Mouse (Mus musculus) megakaryocyte progenitor cell, adult 5-6 weeks (primary cell): ENCODE measurements at regions not wholly inside any gene's neighbourhood (a gene's known extent, or its start where the extent isn't known, plus 50 kb on each side); places are given as distances from the start of the nearest gene placed in this dataset.

Experiments used
- ATAC-seq: replicated peaks from 2 replicates; pipeline ENCODE4 v1.8.0; 2016; ENCODE audit warnings: mild to moderate bottlenecking, moderate TSS enrichment, inconsistent platforms; ENCODE audit not compliant: poor library complexity

DNA sequence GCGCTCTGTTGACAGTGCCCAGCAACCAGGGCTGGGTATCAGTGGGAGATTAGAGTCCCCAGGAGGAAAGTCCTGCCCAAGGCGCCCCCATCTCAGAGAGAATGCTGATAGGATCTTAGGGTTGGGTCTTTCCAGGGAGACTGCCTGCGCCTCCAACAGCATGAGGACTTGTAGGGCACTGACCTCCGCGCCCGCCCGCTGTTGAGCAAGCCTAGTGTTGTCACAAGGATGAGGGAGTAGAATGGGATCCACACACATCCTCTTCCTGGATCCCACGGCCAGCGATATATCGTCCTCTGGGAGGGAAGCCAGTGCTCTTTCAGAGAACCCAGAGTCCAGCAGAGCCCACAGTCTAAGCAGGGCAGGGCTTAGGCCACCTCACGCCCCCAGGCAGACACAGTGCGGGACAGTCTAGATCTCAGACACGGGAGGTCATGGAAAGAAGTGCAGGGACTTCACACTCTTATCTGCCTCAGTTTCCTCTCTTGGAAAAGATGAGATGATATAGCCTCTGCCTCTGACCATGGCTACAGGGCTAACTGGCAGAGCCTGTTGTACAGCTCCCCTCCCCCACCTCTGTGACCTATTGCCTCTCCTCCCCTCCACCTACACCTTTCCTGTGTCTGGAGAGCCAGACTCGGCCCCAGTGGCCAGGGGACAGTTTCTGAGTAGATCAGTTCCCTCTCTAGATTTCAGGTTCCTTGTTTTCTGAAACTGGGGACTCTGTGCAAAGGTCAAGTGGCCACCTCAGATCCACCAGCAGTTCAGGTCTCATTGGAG lies 52.0 kb upstream of the Dusp5 start:
- peak; percentile 37; the same call in 1 of the 2 replicates for ATAC-seq

DNA sequence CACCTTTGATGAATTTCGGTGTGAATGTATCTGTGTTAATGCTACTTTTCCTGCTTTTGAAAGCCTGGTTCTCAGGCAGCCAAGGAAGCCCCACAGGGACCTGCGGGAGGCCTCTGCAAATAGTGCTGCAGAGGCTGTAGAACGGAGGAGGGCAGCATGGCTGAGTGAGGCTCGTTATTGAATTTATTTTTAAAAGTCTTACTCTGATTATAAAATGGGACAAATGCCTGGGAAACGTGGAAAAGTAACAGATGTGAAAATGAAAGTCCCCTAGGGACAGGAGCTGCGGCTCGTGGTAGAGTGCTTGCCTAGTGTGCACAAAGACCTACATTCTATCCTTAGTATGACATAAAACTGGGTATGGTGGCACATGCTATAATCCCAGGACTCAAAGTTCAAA lies 59.7 kb upstream of the Dusp5 start:
- no peak for ATAC-seq

DNA sequence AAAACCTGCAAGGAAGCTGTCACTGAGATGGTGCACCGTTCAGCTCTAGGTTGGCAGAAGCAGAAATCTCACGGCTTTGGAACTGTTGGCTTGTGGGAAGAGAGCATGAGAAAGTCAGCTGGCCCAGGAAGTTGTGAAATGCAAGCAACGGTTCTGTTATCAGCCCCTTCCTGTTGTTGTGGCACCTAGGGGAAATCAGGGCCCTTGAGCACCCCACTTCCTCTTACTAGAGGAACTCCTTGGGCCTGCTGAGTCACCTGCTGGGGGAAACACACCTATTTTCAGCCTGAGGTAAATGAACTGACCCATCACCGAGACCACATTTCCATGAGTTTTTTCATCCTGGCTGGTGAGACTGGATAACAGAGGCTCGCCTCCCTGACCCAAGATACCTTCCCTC lies 64.2 kb upstream of the Dusp5 start:
- ATAC-seq, result peak; percentile 89

DNA sequence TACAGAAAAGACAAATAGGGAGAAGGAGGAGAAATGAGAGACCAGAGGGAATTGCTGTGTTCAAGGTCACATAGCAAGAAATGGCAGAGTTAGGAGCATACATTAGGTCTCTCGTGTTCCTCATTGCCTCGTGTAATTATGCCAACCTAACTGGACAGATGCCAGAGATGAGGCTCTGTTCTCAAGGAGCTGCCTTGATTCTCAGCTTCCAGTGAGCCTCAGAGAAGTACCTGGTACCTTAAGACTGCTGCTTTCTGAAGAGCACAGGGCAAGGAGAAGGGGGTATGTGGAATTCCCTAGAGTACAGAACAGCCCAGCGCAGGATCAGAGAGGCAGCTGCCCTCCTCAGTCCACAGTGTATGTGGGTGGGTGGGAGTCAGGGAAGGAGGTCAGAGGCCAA lies 64.8 kb upstream of the Dusp5 start:
- ATAC-seq, result no peak

DNA sequence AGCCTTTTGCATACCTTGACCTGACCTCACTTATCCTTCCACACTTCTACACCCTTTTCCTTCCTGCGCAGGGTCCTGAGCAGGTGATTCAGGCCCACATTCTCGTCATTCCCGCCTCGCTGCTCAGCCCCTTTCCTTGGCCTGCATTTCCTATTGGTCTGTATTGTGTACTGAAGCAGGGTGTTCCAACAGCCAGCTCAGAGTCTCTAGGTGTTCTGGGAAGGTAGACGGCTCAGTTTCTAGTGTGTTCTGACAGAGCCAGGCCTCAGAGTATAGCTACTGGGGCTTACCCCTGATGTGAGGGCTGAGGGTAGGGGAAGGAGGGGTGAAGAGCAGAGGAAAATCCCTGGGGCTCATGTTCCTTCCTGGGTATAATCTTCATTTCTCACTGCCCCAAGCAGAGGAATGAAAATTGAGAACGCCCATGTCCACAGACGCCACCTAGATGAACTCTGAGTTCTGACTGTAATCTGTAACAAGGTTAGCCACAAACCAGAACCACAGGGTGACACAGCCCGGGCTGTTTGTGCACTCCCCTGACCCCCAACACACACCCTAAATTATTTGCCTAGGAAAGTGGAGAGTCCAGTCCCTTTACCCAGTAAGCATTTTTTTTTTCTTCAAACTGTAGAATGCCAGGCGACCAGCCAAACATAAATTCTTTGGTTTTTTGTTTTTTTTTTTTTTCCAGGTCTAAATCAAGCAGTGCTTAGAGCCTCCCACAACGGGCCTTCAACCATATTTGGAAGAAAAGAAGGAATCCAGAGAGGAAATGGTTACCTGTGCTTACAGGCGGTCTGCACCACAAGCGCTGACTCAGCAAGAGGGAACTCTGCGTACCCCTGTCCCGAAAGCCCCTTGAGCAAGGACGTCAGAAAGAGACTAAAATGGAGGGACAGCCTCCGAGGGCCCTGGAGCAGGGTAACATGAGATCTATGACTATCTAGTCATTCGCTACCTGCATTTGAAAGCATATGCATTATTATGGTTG lies 67.6 kb upstream of the Dusp5 start:
- peak; percentile 47 for ATAC-seq

DNA sequence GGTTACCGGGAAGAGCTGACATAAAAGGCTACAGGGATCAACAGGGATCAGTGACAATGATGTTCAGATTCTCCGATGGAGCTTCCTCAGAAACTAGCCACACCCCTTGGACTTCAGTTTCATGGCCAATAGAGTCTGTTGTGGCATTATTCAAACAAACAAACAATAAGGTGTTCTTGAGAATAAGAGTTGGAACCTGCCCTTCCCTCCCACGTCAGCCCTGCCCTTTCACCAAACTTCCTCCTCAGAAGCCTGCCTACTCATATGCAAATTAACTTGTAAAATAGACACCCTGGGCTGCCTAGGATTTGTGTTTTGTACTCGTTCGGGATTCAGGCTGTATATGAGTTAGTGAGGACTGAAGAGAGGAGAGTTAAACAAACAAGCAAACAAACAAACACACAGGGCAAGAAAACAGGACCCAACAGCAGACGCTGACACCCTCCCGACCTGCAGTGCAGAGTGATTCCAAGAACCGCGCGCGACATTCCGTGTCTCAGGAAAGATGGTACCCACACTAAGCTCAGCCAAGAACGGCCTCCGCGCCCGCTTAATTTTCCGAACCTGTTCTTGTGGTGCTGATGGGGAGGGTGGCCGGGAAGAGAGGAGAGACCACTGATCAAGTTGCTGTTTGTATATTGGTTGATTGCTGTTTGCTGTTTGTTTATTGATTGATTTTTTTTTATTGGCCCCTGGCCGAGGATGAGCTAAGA lies 68.4 kb upstream of the Dusp5 start:
- ATAC-seq, result peak; percentile 24; the same call in 1 of the 2 replicates

DNA sequence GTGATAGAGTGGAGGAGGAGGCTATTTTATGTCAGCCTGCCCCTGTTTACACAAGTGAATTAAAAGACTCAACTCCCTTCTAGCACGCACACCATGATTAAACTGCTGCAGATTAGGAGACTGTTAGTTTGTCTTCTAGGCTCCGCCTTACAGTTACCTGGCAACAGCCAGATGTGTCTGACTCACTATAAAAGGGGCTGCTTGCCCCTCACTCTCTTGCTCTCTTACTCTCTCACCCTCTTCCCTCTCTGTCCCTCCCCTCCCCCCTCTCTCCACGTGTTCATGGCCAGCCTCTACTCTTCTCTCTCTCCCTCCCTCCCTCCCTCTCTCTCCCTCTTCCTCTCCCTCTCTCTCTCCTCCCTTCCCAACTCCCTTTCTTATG lies 69.0 kb upstream of the Smndc1 start:
- no peak for ATAC-seq

DNA sequence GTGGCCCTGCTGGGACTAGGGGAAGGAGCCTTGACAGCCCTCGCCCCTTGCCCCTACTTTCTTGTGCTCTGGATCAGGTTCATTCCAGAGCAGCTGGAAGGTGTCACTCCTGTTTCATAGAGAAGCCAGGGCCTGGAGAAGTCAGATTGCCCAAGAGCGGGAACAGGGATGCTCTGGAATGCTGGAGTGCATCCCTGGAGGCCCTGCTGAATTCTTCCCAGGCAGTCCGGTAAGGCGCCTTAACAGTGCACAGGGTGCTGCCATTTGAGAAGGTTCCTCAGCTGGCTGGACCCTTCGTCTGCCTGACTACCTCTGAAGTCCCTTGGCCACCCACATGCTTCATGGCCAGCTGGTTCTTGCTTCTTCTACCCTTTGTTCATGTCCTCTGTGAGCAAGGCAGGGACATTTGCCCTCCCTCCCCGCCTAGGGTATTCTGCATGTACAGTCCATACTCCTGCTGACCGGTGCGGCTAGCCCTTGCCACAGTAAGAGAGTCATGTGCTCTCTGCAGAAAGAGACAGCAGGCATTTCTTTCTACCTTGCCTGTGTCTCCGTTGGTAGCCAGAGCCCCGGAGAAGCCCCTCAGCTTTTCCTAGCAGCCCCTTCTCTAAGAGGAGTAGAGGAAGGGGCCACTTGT lies 68.5 kb upstream of the Smndc1 start:
- ATAC-seq, result no peak

DNA sequence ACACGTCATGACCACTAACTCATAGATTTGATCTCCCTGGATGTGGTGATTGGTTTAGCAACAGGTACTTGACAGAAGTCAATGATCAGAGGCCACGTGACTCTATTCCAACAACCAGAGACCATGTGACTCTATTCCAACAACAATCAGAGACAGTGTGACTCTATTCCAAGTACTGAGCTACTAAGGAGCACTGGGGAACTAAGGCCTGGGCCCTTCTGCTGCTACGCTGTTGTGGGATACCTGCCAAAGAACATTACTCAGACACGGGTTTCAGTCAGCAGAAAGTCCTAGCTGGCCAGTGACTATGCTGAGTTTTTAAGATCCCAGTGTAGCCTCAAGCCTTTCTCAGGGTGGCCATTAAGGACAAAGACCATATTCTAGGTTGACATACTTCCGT lies 66.3 kb upstream of the Smndc1 start:
- no peak for ATAC-seq

DNA sequence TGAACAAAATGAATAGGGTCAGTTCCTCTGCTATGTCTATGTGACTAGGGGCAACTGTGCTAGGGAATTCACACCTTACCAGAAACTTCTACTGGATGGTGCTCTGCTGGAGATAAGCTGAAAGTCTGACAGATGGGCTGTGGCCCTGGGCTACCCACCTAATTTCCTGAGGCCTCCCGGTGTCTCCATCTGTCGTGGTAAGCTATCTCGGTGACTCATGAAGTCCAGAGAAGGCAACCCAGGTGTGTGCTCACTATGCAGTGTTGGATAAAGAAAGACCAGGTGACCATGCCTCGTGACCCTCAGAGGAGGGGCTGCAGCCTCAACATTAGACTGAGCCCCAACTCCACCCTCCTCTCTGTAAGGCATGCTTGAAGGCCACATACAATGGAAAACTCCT lies 64.2 kb upstream of the Smndc1 start:
- 0 out of 2 replicates have a peak, but pooled peaks have one; percentile 12 for ATAC-seq

DNA sequence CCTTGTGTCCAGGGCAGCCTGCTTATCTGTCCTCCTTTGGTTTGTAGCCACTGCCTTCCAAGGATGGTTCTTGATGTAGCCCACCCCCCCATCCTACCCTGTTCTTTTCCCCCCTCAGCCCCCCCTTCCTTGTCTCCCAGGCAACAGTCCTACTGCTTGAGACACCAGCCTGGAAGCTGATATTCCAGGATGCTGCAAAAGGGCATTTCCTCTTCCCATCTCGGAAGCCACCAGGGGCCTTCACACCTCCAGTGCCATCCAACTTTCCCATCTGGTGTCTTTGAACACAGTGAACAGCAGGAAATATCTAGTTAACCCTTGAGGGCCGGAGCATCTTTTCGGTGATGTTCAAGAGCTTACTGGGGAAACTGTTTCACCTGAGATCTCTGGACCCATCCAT lies 63.7 kb upstream of the Smndc1 start:
- no peak for ATAC-seq

DNA sequence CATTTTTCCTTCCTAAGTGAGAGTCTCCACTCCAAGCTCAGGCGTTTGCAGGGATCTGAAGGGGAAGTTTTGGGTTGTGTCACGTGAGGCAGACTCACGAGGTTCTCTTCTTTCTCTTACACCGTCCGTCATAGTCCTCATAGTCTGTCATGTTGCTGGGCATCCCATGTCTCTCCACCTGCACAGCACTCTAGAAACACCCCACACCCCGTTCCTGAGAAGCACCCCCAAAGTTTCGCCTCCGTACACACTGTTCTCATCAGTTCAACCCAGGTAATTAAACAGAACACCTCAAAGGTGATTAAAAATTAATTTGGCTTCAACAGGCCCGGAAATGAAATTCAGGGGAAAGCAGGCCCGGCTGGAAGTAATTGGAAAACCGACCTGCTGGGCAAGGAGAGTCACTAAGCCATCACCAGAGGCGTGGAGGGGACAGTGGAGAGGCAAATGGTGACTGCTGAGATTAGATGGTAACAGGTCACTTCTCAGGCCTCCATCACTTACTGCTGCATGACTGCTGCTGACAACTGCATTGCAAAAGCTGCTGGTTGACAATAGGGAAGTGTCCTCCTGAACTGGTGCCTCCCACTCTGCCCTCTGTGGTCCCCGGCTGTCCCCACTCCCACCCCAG lies 63.1 kb upstream of the Smndc1 start:
- peak; percentile 70 for ATAC-seq

DNA sequence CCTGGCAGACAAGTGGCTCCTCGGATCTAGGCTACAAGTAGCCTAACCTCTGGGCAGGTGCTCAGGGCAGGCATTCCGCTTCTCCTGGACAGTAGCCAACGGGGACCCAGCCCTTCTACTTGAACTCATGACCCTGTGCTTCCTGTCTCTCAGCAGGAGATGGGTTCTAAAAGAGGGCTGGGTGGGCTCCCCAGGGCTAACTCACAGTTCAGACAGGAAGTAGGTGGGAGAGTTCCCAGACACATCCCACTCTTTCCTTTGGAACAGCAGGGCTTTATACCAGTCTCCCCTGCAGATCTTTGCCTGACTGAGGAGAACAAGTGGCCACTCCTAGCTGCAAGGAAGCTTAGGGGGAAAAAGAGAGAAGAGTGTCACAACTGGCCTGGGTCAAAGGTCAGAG lies 62.0 kb upstream of the Smndc1 start:
- ATAC-seq, result no peak

DNA sequence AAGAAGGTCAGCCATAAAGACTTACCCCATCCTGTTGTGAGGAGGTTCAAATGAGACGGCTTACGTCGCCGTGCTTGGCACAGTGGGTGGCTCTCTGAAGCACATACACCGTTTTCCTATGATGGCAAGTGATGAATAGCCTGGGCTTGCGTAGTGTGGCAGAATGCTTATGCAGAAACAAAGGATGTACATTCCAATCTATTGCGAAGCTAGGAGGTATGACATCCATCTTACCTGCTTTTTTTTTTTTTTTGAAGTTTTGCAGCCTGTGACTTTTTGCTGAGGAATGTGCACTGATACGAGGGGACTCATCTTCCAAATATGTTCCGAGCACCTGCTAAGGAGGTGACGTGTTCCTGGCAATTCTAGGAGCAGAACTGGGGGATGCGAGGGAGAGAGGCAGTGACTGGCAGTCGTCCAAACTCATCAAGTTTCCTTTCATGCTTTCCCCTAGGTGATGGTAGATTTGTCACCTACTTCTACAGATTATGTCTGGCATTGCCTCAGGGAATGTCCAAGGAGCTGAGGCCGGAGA lies 61.1 kb upstream of the Smndc1 start:
- no peak for ATAC-seq

DNA sequence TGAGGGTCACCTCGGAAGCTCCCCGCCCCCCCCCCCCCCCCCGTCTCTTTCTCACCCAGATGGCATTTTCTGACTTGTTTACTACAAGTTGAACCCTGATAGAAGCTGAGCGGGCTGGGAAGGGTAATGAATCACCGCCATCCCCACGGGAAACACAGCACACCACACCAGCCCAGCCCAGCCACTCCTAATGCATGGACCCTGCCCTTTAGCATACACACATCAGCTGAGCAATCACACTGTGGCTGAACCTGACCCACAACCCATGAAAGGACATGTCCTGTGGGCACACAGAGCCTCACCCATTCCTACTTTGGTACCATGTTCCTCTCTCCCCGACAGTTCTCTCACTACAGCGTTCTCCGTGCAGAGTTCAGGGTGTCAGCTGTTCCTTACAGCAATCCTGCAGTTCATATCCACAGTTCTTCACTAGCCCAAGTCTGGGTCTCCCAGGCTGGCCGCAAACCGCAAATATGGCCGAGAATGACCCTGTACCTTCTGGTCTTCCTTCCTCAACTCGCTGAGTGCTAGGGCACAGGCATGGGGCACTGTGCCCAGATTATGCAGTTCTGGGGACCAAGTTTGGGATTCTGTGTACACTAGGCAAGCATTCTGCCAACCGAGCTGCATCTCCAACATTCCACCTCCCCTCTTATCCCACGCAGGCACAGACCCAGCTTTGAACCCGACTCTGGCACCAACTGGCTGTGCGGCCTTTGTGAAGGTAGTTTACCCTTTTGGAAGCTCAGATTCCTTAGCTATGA lies 60.4 kb upstream of the Smndc1 start:
- ATAC-seq, result peak; percentile 20; the same call in 1 of the 2 replicates

DNA sequence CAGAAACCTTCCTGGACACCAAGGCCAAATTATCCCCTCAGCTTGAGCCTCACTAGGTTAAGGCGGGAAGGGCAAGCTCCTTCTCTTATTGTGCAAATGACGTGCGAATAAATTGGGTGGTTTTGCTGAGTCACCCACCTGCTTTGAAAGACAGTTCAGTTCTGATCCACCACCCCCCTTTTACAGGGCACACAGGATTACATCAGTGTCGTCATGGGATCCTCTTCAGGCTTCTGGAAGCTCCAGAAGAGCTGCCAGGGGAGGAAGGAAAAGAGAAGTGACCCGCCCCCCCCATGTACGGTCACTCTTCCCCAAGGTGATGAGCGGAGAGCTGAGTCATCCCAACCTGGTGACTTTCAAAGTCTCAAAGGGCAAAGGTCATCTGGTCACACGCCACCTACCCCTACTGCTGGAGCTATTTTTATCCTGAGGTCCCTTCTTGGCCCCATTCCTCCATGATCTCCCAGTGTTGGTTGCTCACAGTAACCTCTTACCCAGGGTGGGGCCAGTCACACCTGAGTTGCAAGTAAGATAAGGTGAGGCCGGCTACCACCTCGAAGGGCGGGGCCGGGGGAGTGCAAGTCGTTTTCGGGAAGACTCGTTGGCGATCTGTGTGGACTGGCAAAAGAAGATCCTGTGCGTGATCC lies 58.9 kb upstream of the Smndc1 start:
- peak; percentile 35 for ATAC-seq

DNA sequence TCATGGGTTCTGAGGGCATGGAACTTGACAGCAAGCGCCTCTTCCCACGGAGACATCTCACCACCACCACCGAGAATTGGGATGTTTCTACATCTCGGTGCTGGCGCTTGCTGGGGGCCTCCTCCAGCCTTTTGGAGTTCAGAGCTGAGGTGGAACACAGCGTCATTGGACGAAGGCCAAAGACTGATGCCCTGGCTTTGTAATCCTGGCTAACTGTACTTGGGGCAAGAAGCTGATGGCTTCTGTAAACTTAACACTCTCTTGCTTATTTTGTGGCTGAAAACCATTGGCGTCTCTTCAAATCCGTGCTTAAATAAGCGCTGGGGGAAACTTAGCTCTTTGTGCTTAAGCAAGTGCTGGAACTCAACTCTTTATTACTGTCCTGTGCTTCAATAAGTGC lies 57.8 kb upstream of the Smndc1 start:
- ATAC-seq, result no peak

DNA sequence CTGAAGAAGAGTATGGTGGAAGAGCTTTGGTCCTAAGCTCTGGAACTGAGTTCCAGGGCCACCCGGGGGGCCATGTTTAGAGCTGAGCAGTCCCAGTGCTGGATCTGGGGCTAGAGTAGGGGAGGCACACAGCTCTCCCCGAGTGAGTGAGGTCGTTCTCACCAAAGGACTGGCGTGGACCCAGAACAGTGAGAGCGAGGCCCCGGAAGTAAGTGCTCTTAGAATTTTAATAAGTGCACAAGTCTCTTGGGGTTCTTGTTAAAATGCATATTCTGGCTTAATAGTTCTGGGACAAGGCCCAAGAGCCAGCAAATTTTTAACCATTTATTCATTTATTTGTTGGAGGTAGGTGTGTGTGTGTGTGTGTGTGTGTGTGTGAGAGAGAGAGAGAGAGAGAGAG lies 57.4 kb upstream of the Smndc1 start:
- no peak for ATAC-seq

DNA sequence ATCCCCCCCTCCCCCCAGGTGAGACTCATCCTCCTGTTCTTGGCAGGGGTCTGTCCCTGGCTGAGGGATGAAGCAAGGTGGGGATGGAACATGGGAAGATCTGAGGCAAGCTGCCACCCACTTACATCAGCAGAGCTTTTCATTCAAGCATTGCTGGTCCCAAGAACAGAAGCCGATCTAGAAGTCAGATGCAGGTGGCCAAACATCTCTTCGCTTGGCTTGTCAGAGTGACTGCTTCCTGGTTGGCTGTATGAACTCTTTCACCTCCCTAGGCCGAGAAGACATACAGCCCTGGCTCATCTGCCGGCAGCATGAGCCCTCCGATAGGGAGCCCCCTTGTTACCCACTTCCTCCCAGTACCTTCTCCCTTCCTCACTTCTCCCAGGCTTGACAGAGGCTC lies 55.8 kb upstream of the Smndc1 start:
- no peak for ATAC-seq
